Mouse (Mus musculus) brain, embryonic 14.5 days (tissue): ENCODE results near the gene a.

Source experiments
- CTCF ChIP-seq: fragments of 200-500 bp; IDR thresholded peaks from 2 replicates; pipeline ENCODE4 v1.5.1; 2012; ENCODE audit warnings: inconsistent platforms, mild to moderate bottlenecking, moderate library complexity, borderline replicate concordance; ENCODE audit not compliant: insufficient read depth, insufficient read length; ENCODE audit errors: extremely low read depth
- POLR2A ChIP-seq: fragments of 200-500 bp; IDR thresholded peaks from 2 replicates; pipeline ENCODE4 v1.6.1; 2012; ENCODE audit warnings: mild to moderate bottlenecking, inconsistent platforms, borderline replicate concordance; ENCODE audit not compliant: poor library complexity, insufficient read depth, insufficient read length, severe bottlenecking; ENCODE audit errors: extremely low read depth

DNA sequence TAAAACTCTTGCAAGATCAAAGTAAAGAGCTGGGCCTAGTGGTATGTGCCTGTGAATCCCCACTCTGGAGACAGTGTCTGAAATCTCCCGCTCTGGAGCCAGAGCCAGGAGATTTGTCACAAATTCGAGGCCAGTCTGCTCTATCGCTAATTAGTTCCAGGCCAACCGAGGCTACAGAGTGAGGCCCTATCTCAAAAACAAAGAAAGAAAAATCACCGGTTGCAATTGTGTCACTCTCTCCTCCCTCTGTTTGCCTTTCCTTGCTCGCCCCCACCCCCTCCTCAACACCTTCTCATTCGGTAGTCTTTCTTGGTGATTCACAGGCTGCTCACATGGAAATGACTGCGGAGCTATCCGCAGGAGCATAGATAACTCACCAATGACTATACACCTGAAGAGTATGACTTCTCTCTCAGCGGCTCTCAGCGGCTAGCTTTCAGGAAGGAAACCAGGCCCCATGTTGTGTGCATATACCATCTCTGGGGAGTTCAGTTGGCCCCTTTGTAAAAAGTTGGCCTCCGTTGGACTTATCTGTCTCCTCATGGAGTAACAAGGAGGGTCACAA, 283.6 kb downstream of the a start:
- TF ChIP-seq CTCF (no peak), POLR2A (no peak)
